Comparison of ENCODE assay signal across 13 mouse cellular contexts in genomic region chr9:21189905-21190304, GRCm38 (mm10). TPM values are rescaled to one million over a fixed set of nuclear protein-coding genes. Genes with fewer than 3 reads are reported as not detected.
DNase-seq lines count a peak whose midpoint lies in the region; ATAC-seq and TF ChIP-seq lines count a peak whose summit lies in the region.
"Had no signal": no experiment of that assay in that cellular context is flagged by ENCODE, and none has a peak within 500 bp of the region (broad histone marks: within the 10 kb centered on the region; RNA-seq: fewer than 3 reads in every experiment).

No protein-coding gene starts in this region.

- peak overlapping the region; percentile 7; the same call in 1 of the 2 replicates for H3K27ac ChIP-seq in heart, adult 2 months
- H3K27ac ChIP-seq in midbrain, embryonic 11.5 days (ENCODE audit: low read depth, low read length) = no peak overlapping the region
- H3K27ac ChIP-seq in midbrain, embryonic 10.5 days (replicated peaks) = no peak overlapping the region
- no peak overlapping the region for H3K27ac ChIP-seq in MEL (ENCODE audit: control insufficient read depth, low read depth, low read length)
- no peak overlapping the region for H3K27ac ChIP-seq in small intestine, adult 2 months (ENCODE audit: insufficient read depth, low read depth, low read length)
- H3K27ac ChIP-seq in hindbrain, embryonic 12.5 days = no peak overlapping the region
- H3K27ac ChIP-seq: embryonic facial prominence, embryonic 13.5 days had no signal

- DNase-seq in heart, adult 2 months = no peak
- DNase-seq in heart, postnatal 4 days = no peak
- DNase-seq in midbrain, embryonic 11.5 days (ENCODE audit: low spot score, missing footprints) = peak; percentile 78
- DNase-seq in midbrain, embryonic 10.5 days (ENCODE audit: low spot score) = no peak
- DNase-seq in MEL (ENCODE audit: low read depth, low spot score) = peak; percentile 93
- DNase-seq in adrenal gland, adult 18-20 months (ENCODE audit: low spot score in 2 of 2) = no peak
- DNase-seq: kidney, adult 18-20 months; layer of hippocampus, postnatal 36 days; right cerebral cortex, postnatal 14 days had no signal

- H3K79me2 ChIP-seq in heart, adult 2 months (replicated peaks; ENCODE audit: control insufficient read depth, insufficient read depth, low read length) = peaks cover 1% of the 10 kb centered on the region; the same call in 1 of the 2 replicates
- H3K79me2 ChIP-seq in MEL (ENCODE audit: control insufficient read depth, insufficient read depth, low read length, poor library complexity) = no peaks in the 10 kb centered on the region

- peak; percentile 38 for TF ChIP-seq CTCF in heart, adult 2 months (IDR thresholded peaks at IDR 0.05)
- TF ChIP-seq CTCF in MEL (IDR thresholded peaks at IDR 0.05 in 2 of 3, conservative IDR thresholded peaks at IDR 0.05 in 1 of 3; ENCODE audit: control insufficient read depth in 1 of 3, insufficient read depth in 1 of 3, low read depth in 2 of 3, low read length in 3 of 3, poor library complexity in 1 of 3, severe bottlenecking in 1 of 3) = peak; percentile 52 to 85 (median 79)
- peak; percentile 37; the same call in 1 of the 2 replicates for TF ChIP-seq CTCF in small intestine, adult 2 months (IDR thresholded peaks at IDR 0.05; ENCODE audit: extremely low read depth, insufficient read length, insufficient replicate concordance, low read depth, low read length)

- no peak for TF ChIP-seq EP300 in heart, adult 2 months (IDR thresholded peaks at IDR 0.05; ENCODE audit: insufficient read depth, low read depth, low read length)
- no peak for TF ChIP-seq EP300 in MEL (IDR thresholded peaks at IDR 0.05; ENCODE audit: low read depth in 1 of 2, low read length in 2 of 2)

- no peaks in the 10 kb centered on the region; the same call in 1 of the 2 replicates for H3K4me1 ChIP-seq in heart, adult 2 months (ENCODE audit: control insufficient read depth, insufficient read depth, low read length)
- H3K4me1 ChIP-seq in midbrain, embryonic 11.5 days (ENCODE audit: control insufficient read depth, insufficient read depth, low read length) = no peaks in the 10 kb centered on the region; the same call in 1 of the 2 replicates
- H3K4me1 ChIP-seq in midbrain, embryonic 10.5 days = peaks cover 10% of the 10 kb centered on the region; the same call in 1 of the 2 replicates
- peaks cover under 1 to 4% of the 10 kb centered on the region in 2 experiments; a peak in 3 of 4 replicates for H3K4me1 ChIP-seq in MEL (ENCODE audit: control insufficient read depth in 1 of 2, insufficient read depth in 2 of 2, low read length in 2 of 2)
- no peaks in the 10 kb centered on the region for H3K4me1 ChIP-seq in small intestine, adult 2 months (ENCODE audit: control insufficient read depth, insufficient read depth, insufficient read length, low read length)
- H3K4me1 ChIP-seq in hindbrain, embryonic 12.5 days = 0 out of 2 replicates have a peak, but pooled peaks cover 2% of the 10 kb centered on the region

- intact Hi-C loops in heart, adult 2 months (cut with DNase I) = no loop called here

- TF ChIP-seq POLR2A in heart, adult 2 months (IDR thresholded peaks at IDR 0.05; ENCODE audit: insufficient read depth, low read depth, low read length) = no peak
- no peak for TF ChIP-seq POLR2A in MEL (IDR thresholded peaks at IDR 0.05; ENCODE audit: control insufficient read depth in 1 of 2, insufficient read depth in 1 of 2, low read depth in 1 of 2, low read length in 2 of 2, poor library complexity in 1 of 2)
- no peak for TF ChIP-seq POLR2A in small intestine, adult 2 months (IDR thresholded peaks at IDR 0.05; ENCODE audit: low read depth, low read length)

- TF ChIP-seq RAD21 in MEL (IDR thresholded peaks at IDR 0.05; ENCODE audit: low read depth, low read length) = peak; percentile 51

- WGBS in heart, adult 2 months = 53% methylated on average over 7 of the region's 7 CpGs
- 45% methylated on average over 7 of the region's 7 CpGs for WGBS in midbrain, embryonic 11.5 days
- 46% methylated on average over 7 of the region's 7 CpGs for WGBS in midbrain, embryonic 10.5 days
- WGBS in small intestine, adult 2 months = 35% methylated on average over 7 of the region's 7 CpGs
- WGBS in hindbrain, embryonic 12.5 days = 46% methylated on average over 7 of the region's 7 CpGs

- no peaks in the 10 kb centered on the region for H3K9me3 ChIP-seq in midbrain, embryonic 11.5 days (ENCODE audit: control insufficient read depth, low read length)
- no peaks in the 10 kb centered on the region for H3K9me3 ChIP-seq in midbrain, embryonic 10.5 days (replicated peaks)
- no peaks in the 10 kb centered on the region for H3K9me3 ChIP-seq in MEL (replicated peaks; ENCODE audit: insufficient read depth, low read length)
- no peaks in the 10 kb centered on the region for H3K9me3 ChIP-seq in hindbrain, embryonic 12.5 days (replicated peaks)
- H3K9me3 ChIP-seq: embryonic facial prominence, embryonic 13.5 days had no signal

- no peaks in the 10 kb centered on the region for H3K27me3 ChIP-seq in heart, adult 2 months (ENCODE audit: control insufficient read depth, insufficient read depth, low read length)
- no peaks in the 10 kb centered on the region for H3K27me3 ChIP-seq in midbrain, embryonic 11.5 days (ENCODE audit: control insufficient read depth, insufficient read depth, low read length)
- H3K27me3 ChIP-seq in midbrain, embryonic 10.5 days (ENCODE audit: low read depth, poor library complexity, severe bottlenecking) = peaks cover 21% of the 10 kb centered on the region
- no peaks in the 10 kb centered on the region for H3K27me3 ChIP-seq in MEL (ENCODE audit: control insufficient read depth in 1 of 2, insufficient read depth in 2 of 2, low read length in 2 of 2)
- H3K27me3 ChIP-seq in small intestine, adult 2 months (ENCODE audit: control insufficient read depth, insufficient read depth, low read length) = no peaks in the 10 kb centered on the region
- H3K27me3 ChIP-seq in hindbrain, embryonic 12.5 days = peaks cover 7% of the 10 kb centered on the region

- H3K9ac ChIP-seq in heart, adult 2 months (ENCODE audit: low read depth, low read length) = no peak overlapping the region
- H3K9ac ChIP-seq in midbrain, embryonic 11.5 days (ENCODE audit: low read length) = no peak overlapping the region
- no peak overlapping the region for H3K9ac ChIP-seq in MEL (ENCODE audit: control insufficient read depth, low read depth, low read length, poor library complexity, severe bottlenecking)
- H3K9ac ChIP-seq in hindbrain, embryonic 12.5 days = no peak overlapping the region
- H3K9ac ChIP-seq: embryonic facial prominence, embryonic 13.5 days had no signal

- ATAC-seq in midbrain, embryonic 11.5 days (ENCODE audit: low FRiP score) = no peak
- ATAC-seq in hindbrain, embryonic 12.5 days (ENCODE audit: low FRiP score) = no peak

- H3K4me3 ChIP-seq in heart, adult 2 months = no peak overlapping the region
- H3K4me3 ChIP-seq in midbrain, embryonic 11.5 days (ENCODE audit: low read depth, low read length) = no peak overlapping the region
- H3K4me3 ChIP-seq in midbrain, embryonic 10.5 days = no peak overlapping the region
- no peak overlapping the region for H3K4me3 ChIP-seq in MEL (ENCODE audit: control insufficient read depth in 1 of 2, insufficient read depth in 1 of 2, low read depth in 2 of 2, low read length in 2 of 2)
- H3K4me3 ChIP-seq in small intestine, adult 2 months (ENCODE audit: low read depth, low read length) = no peak overlapping the region
- no peak overlapping the region for H3K4me3 ChIP-seq in hindbrain, embryonic 12.5 days
- H3K4me3 ChIP-seq: embryonic facial prominence, embryonic 13.5 days; myocyte had no signal

- no peak overlapping the region for H3K4me2 ChIP-seq in midbrain, embryonic 11.5 days
- H3K4me2 ChIP-seq in hindbrain, embryonic 12.5 days (replicated peaks) = no peak overlapping the region
- H3K4me2 ChIP-seq: embryonic facial prominence, embryonic 13.5 days had no signal

- no peaks in the 10 kb centered on the region for H3K36me3 ChIP-seq in heart, adult 2 months (ENCODE audit: control insufficient read depth, insufficient read depth, low read length)
- H3K36me3 ChIP-seq in midbrain, embryonic 11.5 days (ENCODE audit: control insufficient read depth, insufficient read depth, low read length) = no peaks in the 10 kb centered on the region
- H3K36me3 ChIP-seq in midbrain, embryonic 10.5 days = no peaks in the 10 kb centered on the region
- peaks cover 1 to 6% of the 10 kb centered on the region in 2 experiments; a peak in 3 of 4 replicates for H3K36me3 ChIP-seq in MEL (ENCODE audit: control insufficient read depth in 1 of 2, insufficient read depth in 2 of 2, low read length in 2 of 2)
- 0 out of 2 replicates have a peak, but pooled peaks cover 3% of the 10 kb centered on the region for H3K36me3 ChIP-seq in small intestine, adult 2 months (ENCODE audit: control insufficient read depth, insufficient read depth, low read length)
- no peaks in the 10 kb centered on the region for H3K36me3 ChIP-seq in hindbrain, embryonic 12.5 days
- H3K36me3 ChIP-seq: embryonic facial prominence, embryonic 13.5 days had no signal

RNA-seq across cellular contexts. Expression of gene Pde4a, which starts 24.4 kb away (rescaled TPM):
- 10 to 100 TPM; 58.9 to 60.0 TPM for total RNA-seq in heart, adult 2 months (2021)
- 57.2 and 68.9 TPM in 2 replicates for polyA plus RNA-seq in heart, adult 2 months (2012; rRNA removed)
- 10 to 100 TPM; 18.7 to 21.1 TPM for total RNA-seq in heart, postnatal 4 days (2021)
- polyA plus RNA-seq in midbrain, embryonic 11.5 days (2014; fragmentation: Nextera tagmentation; extraction: Ambion mirVana) = 5.0 and 6.5 TPM in 2 replicates
- polyA plus RNA-seq in midbrain, embryonic 10.5 days (2016; fragmentation: Nextera tagmentation; extraction: Ambion mirVana) = 3.8 and 5.0 TPM in 2 replicates
- 13.8 and 16.6 TPM in 2 replicates for total RNA-seq in MEL (2012; rRNA removed)
- 10 to 100 TPM; 45.6 to 53.9 TPM for polyA plus RNA-seq in MEL (2012; ENCODE audit: insufficient read depth in 1 of 2, insufficient read length in 2 of 2, low read depth in 1 of 2, low replicate concordance in 2 of 2, missing spikeins in 1 of 2)
- 5.1 and 7.1 TPM in 2 replicates for polyA plus RNA-seq in small intestine, adult 2 months (2012; rRNA removed)
- 10 to 100 TPM in 1 of 2 experiments, 1 to 10 TPM in 1; 6.2 to 13.3 TPM for total RNA-seq in adrenal gland, adult 18-20 months (2021)
- polyA plus RNA-seq in hindbrain, embryonic 12.5 days (2016; fragmentation: Nextera tagmentation; extraction: Ambion mirVana) = 11.4 and 11.7 TPM in 2 replicates

RNA-seq across cellular contexts. Expression of gene Cdc37, which starts 40.1 kb away (rescaled TPM):
- 100 to 1,000 TPM; 150 to 162 TPM for total RNA-seq in heart, adult 2 months (2021)
- 62.3 and 96.1 TPM in 2 replicates for polyA plus RNA-seq in heart, adult 2 months (2012; rRNA removed)
- total RNA-seq in heart, postnatal 4 days (2021) = 100 to 1,000 TPM; 145 to 158 TPM
- 297 and 318 TPM in 2 replicates for polyA plus RNA-seq in midbrain, embryonic 11.5 days (2014; fragmentation: Nextera tagmentation; extraction: Ambion mirVana)
- polyA plus RNA-seq in midbrain, embryonic 10.5 days (2016; fragmentation: Nextera tagmentation; extraction: Ambion mirVana) = 351 and 367 TPM in 2 replicates
- total RNA-seq in MEL (2012; rRNA removed) = 751 and 779 TPM in 2 replicates
- 1,000 to 10,000 TPM in 1 of 2 experiments, 100 to 1,000 TPM in 1; 914 to 1,631 TPM for polyA plus RNA-seq in MEL (2012; ENCODE audit: insufficient read depth in 1 of 2, insufficient read length in 2 of 2, low read depth in 1 of 2, low replicate concordance in 2 of 2, missing spikeins in 1 of 2)
- 14.4 and 24.9 TPM in 2 replicates for polyA plus RNA-seq in small intestine, adult 2 months (2012; rRNA removed)
- 100 to 1,000 TPM; 175 to 181 TPM for total RNA-seq in adrenal gland, adult 18-20 months (2021)
- polyA plus RNA-seq in hindbrain, embryonic 12.5 days (2016; fragmentation: Nextera tagmentation; extraction: Ambion mirVana) = 271 and 274 TPM in 2 replicates

RNA-seq across cellular contexts. Expression of gene Keap1, which starts 49.3 kb away (rescaled TPM):
- total RNA-seq in heart, adult 2 months (2021) = 10 to 100 TPM; 37.6 to 47.2 TPM
- polyA plus RNA-seq in heart, adult 2 months (2012; rRNA removed) = 40.4 and 46.0 TPM in 2 replicates
- 10 to 100 TPM; 33.7 to 37.7 TPM for total RNA-seq in heart, postnatal 4 days (2021)
- polyA plus RNA-seq in midbrain, embryonic 11.5 days (2014; fragmentation: Nextera tagmentation; extraction: Ambion mirVana) = 20.0 and 26.3 TPM in 2 replicates
- 47.1 and 50.8 TPM in 2 replicates for polyA plus RNA-seq in midbrain, embryonic 10.5 days (2016; fragmentation: Nextera tagmentation; extraction: Ambion mirVana)
- total RNA-seq in MEL (2012; rRNA removed) = 168 and 174 TPM in 2 replicates
- polyA plus RNA-seq in MEL (2012; ENCODE audit: insufficient read depth in 1 of 2, insufficient read length in 2 of 2, low read depth in 1 of 2, low replicate concordance in 2 of 2, missing spikeins in 1 of 2) = 100 to 1,000 TPM in 1 of 2 experiments, 10 to 100 TPM in 1; 67.5 to 171 TPM
- polyA plus RNA-seq in small intestine, adult 2 months (2012; rRNA removed) = 56.6 and 103 TPM in 2 replicates
- 10 to 100 TPM; 44.9 to 51.2 TPM for total RNA-seq in adrenal gland, adult 18-20 months (2021)
- polyA plus RNA-seq in hindbrain, embryonic 12.5 days (2016; fragmentation: Nextera tagmentation; extraction: Ambion mirVana) = 54.8 and 55.6 TPM in 2 replicates

RNA-seq across cellular contexts. Expression of gene S1pr5, which starts 58.3 kb away (rescaled TPM):
- 1 to 10 TPM; 1.2 to 1.3 TPM for total RNA-seq in heart, adult 2 months (2021)
- polyA plus RNA-seq in heart, adult 2 months (2012; rRNA removed) = 0.73 and 1.5 TPM in 2 replicates
- under 1 TPM; 0.17 to 0.29 TPM for total RNA-seq in heart, postnatal 4 days (2021)
- 0.19 and 0.21 TPM in 2 replicates for polyA plus RNA-seq in midbrain, embryonic 11.5 days (2014; fragmentation: Nextera tagmentation; extraction: Ambion mirVana)
- polyA plus RNA-seq in midbrain, embryonic 10.5 days (2016; fragmentation: Nextera tagmentation; extraction: Ambion mirVana) = 0.10 and 0.11 TPM in 2 replicates
- total RNA-seq in MEL (2012; rRNA removed) = 0.04 TPM in 1 of 2 replicates, not detected in the other
- under 1 TPM in 1 of 2 experiments, not detected in 1; 0.08 TPM for polyA plus RNA-seq in MEL (2012; ENCODE audit: insufficient read depth in 1 of 2, insufficient read length in 2 of 2, low read depth in 1 of 2, low replicate concordance in 2 of 2, missing spikeins in 1 of 2)
- 0.08 and 0.18 TPM in 2 replicates for polyA plus RNA-seq in small intestine, adult 2 months (2012; rRNA removed)
- total RNA-seq in adrenal gland, adult 18-20 months (2021) = 1 to 10 TPM in 1 of 2 experiments, under 1 TPM in 1; 0.50 to 1.0 TPM
- 1.5 and 1.9 TPM in 2 replicates for polyA plus RNA-seq in hindbrain, embryonic 12.5 days (2016; fragmentation: Nextera tagmentation; extraction: Ambion mirVana)

RNA-seq across cellular contexts. Expression of gene Tyk2, which starts 58.9 kb away (rescaled TPM):
- total RNA-seq in heart, adult 2 months (2021) = 1 to 10 TPM; 7.3 to 8.1 TPM
- polyA plus RNA-seq in heart, adult 2 months (2012; rRNA removed) = 13.5 and 13.7 TPM in 2 replicates
- 1 to 10 TPM; 7.7 to 8.2 TPM for total RNA-seq in heart, postnatal 4 days (2021)
- 6.1 and 7.1 TPM in 2 replicates for polyA plus RNA-seq in midbrain, embryonic 11.5 days (2014; fragmentation: Nextera tagmentation; extraction: Ambion mirVana)
- polyA plus RNA-seq in midbrain, embryonic 10.5 days (2016; fragmentation: Nextera tagmentation; extraction: Ambion mirVana) = 13.6 and 14.8 TPM in 2 replicates
- 43.8 and 45.6 TPM in 2 replicates for total RNA-seq in MEL (2012; rRNA removed)
- 10 to 100 TPM in 1 of 2 experiments, not detected in 1; 63.3 TPM for polyA plus RNA-seq in MEL (2012; ENCODE audit: insufficient read depth in 1 of 2, insufficient read length in 2 of 2, low read depth in 1 of 2, low replicate concordance in 2 of 2, missing spikeins in 1 of 2)
- polyA plus RNA-seq in small intestine, adult 2 months (2012; rRNA removed) = 16.3 and 31.2 TPM in 2 replicates
- total RNA-seq in adrenal gland, adult 18-20 months (2021) = 10 to 100 TPM; 14.0 to 14.5 TPM
- polyA plus RNA-seq in hindbrain, embryonic 12.5 days (2016; fragmentation: Nextera tagmentation; extraction: Ambion mirVana) = 16.3 and 18.1 TPM in 2 replicates

Comparison
In these comparisons a context has a peak if more than half of its experiments do, and no peak if none do; other contexts are left out.
1. DNase-seq: peak in midbrain, embryonic 11.5 days (single experiment) and MEL (single experiment); none in heart, adult 2 months (0 of 2), heart, postnatal 4 days (single experiment), midbrain, embryonic 10.5 days (single experiment) and adrenal gland, adult 18-20 months (0 of 2).
2. Peak in every context shown above with its lines, with median percentiles within 50 percentile points of each other: CTCF ChIP-seq.